Mouse (Mus musculus): ENCODE measurements around the gene Cbx1. TPM values are rescaled to one million over a fixed set of nuclear protein-coding genes. Genes with fewer than 3 reads are reported as not detected.

Cbx1 gene
- polyA plus RNA-seq, 1 experiment, result 52.3 TPM

DNA sequence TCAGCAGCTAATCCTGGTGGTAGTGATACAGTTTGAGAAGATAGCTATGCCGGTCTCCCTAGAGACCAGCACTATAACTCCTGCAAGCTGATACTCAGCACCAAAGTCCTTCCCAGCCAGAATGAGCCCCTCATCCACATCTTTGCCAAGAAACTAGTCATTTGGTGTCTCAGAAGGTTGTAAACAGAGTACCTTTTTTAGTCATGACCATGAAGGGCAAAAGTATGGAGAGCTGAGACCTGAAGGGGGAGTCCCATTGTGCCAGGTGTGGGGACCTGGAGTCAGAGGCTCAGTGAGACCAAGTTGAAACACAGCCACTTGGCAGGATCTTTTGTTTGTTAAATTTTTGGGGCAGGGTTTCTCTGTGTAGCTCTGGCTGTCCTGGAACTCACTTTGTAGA, 45.2 kb downstream of the Cbx1 start:
- H3K4me1 ChIP-seq (replicated peaks; ENCODE audit: control insufficient read depth, insufficient read depth, low read length), result peaks cover 1% of the 10 kb centered on the region; the same call in 1 of the 2 replicates
- H3K4me3 ChIP-seq (ENCODE audit: control insufficient read depth, insufficient read depth, low read length), result no peak overlapping the region
- no peak for DNase-seq
- H3K27me3 ChIP-seq (ENCODE audit: control insufficient read depth, insufficient read depth, low read length), result no peaks in the 10 kb centered on the region
- 95% methylated on average over 1 of the region's 1 CpGs for WGBS
- TF ChIP-seq POLR2A (IDR thresholded peaks at IDR 0.05; ENCODE audit: control insufficient read depth, extremely low read depth, insufficient read depth, low read length, poor library complexity) (no peak), CTCF (IDR thresholded peaks at IDR 0.05; ENCODE audit: borderline replicate concordance, control insufficient read depth, extremely low read depth, insufficient read depth, low read length, poor library complexity) (no peak)
- no peaks in the 10 kb centered on the region for H3K36me3 ChIP-seq (ENCODE audit: control insufficient read depth, insufficient read depth, low read length)
- no peak overlapping the region for H3K27ac ChIP-seq (ENCODE audit: control insufficient read depth, insufficient read depth, low read length)

DNA sequence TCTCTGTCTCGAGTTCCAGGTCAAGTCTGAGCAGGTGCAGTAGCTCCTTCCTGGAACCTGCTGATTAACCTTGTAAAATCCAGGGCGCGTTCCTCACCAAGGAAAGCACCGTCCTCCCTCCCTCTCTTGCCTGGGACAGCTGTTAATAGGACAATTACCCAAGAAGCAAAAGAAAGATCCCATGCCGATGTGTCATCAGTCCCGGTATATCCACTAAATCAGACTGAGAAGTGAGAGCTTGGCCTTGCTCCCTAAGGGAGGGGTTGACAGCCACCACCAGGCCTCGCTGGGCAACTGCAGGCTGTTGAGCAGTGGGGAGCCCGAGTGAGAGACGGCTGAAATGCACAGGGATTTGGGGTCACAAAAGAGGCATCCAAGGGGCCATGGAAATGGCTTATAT, 48.4 kb downstream of the Cbx1 start:
- Histone ChIP-seq H3K27me3 (ENCODE audit: control insufficient read depth, insufficient read depth, low read length) (no peaks in the 10 kb centered on the region), H3K4me3 (ENCODE audit: control insufficient read depth, insufficient read depth, low read length) (no peak overlapping the region), H3K36me3 (ENCODE audit: control insufficient read depth, insufficient read depth, low read length) (no peaks in the 10 kb centered on the region), H3K27ac (ENCODE audit: control insufficient read depth, insufficient read depth, low read length) (no peak overlapping the region), H3K4me1 (replicated peaks; ENCODE audit: control insufficient read depth, insufficient read depth, low read length) (no peaks in the 10 kb centered on the region)
- DNase-seq, result no peak
- TF ChIP-seq POLR2A (IDR thresholded peaks at IDR 0.05; ENCODE audit: control insufficient read depth, extremely low read depth, insufficient read depth, low read length, poor library complexity), result no peak
- no peak for TF ChIP-seq CTCF (IDR thresholded peaks at IDR 0.05; ENCODE audit: borderline replicate concordance, control insufficient read depth, extremely low read depth, insufficient read depth, low read length, poor library complexity)
- 61% methylated on average over 9 of the region's 9 CpGs for WGBS

DNA sequence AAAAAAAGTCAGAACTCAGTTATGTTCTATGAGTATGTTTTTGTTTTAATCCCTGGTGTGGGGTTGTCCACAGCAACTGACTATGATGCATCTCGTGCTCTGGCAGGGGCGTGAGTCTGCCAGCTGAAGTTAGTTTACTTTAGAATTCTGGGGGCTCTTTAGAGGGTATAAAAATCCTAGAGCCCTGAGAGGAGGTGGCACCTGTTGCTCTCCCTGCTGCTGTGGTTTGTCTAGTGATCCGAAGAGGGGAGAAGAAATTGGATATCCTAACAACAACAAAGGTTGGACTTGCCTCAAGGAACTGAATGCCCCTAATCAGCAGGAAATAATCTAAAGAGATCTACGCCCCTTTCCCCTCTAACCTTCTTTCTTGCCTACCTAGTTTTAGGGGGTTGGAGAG, 49.4 kb downstream of the Cbx1 start:
- TF ChIP-seq CTCF (IDR thresholded peaks at IDR 0.05; ENCODE audit: borderline replicate concordance, control insufficient read depth, extremely low read depth, insufficient read depth, low read length, poor library complexity), result no peak
- TF ChIP-seq POLR2A (IDR thresholded peaks at IDR 0.05; ENCODE audit: control insufficient read depth, extremely low read depth, insufficient read depth, low read length, poor library complexity), result no peak
- 82% methylated on average over 4 of the region's 4 CpGs for WGBS
- no peaks in the 10 kb centered on the region for H3K27me3 ChIP-seq (ENCODE audit: control insufficient read depth, insufficient read depth, low read length)
- H3K4me3 ChIP-seq (ENCODE audit: control insufficient read depth, insufficient read depth, low read length), result no peak overlapping the region
- no peak overlapping the region for H3K27ac ChIP-seq (ENCODE audit: control insufficient read depth, insufficient read depth, low read length)
- H3K4me1 ChIP-seq (replicated peaks; ENCODE audit: control insufficient read depth, insufficient read depth, low read length), result no peaks in the 10 kb centered on the region
- no peaks in the 10 kb centered on the region for H3K36me3 ChIP-seq (ENCODE audit: control insufficient read depth, insufficient read depth, low read length)
- no peak for DNase-seq

DNA sequence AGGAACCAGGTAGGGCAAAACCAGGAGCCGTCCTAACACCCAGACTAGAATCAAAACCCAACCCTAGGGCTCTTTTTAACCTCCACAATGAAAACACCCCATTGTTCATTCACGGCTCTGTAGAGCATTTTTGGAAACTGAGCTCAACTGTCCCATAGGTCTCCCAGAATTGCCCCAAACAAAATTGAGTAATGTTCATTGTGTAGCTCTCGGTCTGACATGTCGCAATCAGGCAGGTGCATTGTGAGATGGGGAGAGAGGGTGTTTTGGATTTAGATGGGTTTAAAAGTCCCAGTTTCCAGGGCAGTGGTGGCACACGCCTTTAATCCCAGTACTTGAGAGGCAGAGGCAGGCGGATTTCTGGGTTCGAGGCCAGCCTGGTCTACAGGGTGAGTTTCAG, 50.5 kb downstream of the Cbx1 start:
- WGBS, result 93% methylated on average over 7 of the region's 7 CpGs
- no peaks in the 10 kb centered on the region for H3K27me3 ChIP-seq (ENCODE audit: control insufficient read depth, insufficient read depth, low read length)
- DNase-seq, result no peak
- H3K27ac ChIP-seq (ENCODE audit: control insufficient read depth, insufficient read depth, low read length), result no peak overlapping the region
- no peaks in the 10 kb centered on the region for H3K4me1 ChIP-seq (replicated peaks; ENCODE audit: control insufficient read depth, insufficient read depth, low read length)
- no peaks in the 10 kb centered on the region for H3K36me3 ChIP-seq (ENCODE audit: control insufficient read depth, insufficient read depth, low read length)
- TF ChIP-seq POLR2A (IDR thresholded peaks at IDR 0.05; ENCODE audit: control insufficient read depth, extremely low read depth, insufficient read depth, low read length, poor library complexity) (no peak), CTCF (IDR thresholded peaks at IDR 0.05; ENCODE audit: borderline replicate concordance, control insufficient read depth, extremely low read depth, insufficient read depth, low read length, poor library complexity) (no peak)
- H3K4me3 ChIP-seq (ENCODE audit: control insufficient read depth, insufficient read depth, low read length), result no peak overlapping the region

DNA sequence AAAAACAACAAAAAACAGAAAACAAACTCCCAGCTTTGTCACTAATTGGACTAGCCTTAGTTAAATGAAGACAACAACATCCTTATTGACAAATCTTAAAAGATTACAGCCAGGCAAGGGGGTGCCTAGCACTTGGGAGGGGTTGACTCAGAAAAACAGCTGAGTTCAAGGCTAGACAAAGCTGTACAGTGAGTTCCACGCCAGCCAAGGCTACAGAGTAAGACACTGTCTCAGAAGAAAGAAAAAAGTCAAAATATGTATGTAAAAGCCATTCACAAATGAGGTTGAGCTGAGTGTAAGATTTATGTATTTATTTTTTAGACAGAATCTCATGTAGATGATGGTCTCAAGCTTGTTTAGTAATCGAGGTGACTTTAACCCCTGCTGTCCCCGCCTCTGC, 51.0 kb downstream of the Cbx1 start:
- TF ChIP-seq CTCF (IDR thresholded peaks at IDR 0.05; ENCODE audit: borderline replicate concordance, control insufficient read depth, extremely low read depth, insufficient read depth, low read length, poor library complexity) (no peak), POLR2A (IDR thresholded peaks at IDR 0.05; ENCODE audit: control insufficient read depth, extremely low read depth, insufficient read depth, low read length, poor library complexity) (no peak)
- WGBS, result 90% methylated on average over 3 of the region's 3 CpGs
- no peaks in the 10 kb centered on the region for H3K36me3 ChIP-seq (ENCODE audit: control insufficient read depth, insufficient read depth, low read length)
- no peaks in the 10 kb centered on the region for H3K27me3 ChIP-seq (ENCODE audit: control insufficient read depth, insufficient read depth, low read length)
- H3K27ac ChIP-seq (ENCODE audit: control insufficient read depth, insufficient read depth, low read length), result no peak overlapping the region
- H3K4me3 ChIP-seq (ENCODE audit: control insufficient read depth, insufficient read depth, low read length), result no peak overlapping the region
- no peak for DNase-seq
- no peaks in the 10 kb centered on the region for H3K4me1 ChIP-seq (replicated peaks; ENCODE audit: control insufficient read depth, insufficient read depth, low read length)

DNA sequence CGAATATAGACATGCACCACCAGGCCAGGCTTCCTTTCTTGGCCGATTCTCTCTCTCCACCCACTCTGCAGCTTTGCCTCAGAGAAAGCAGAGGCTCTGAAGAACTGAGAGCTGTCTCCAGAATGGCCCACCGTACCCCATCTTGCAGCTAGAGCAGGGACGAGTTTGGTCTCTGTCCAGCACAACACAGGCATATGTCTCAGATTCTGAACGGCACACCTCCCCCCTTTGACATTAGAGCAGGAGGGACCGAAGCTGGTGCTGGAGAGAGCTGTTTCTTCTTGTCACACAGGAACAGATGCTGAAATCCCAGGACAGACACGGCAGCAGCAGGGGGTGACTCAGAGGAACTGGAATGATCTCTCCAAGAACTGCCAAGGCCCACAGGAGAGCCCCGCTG, 51.4 kb downstream of the Cbx1 start:
- 84% methylated on average over 8 of the region's 8 CpGs for WGBS
- Histone ChIP-seq H3K4me1 (replicated peaks; ENCODE audit: control insufficient read depth, insufficient read depth, low read length) (no peaks in the 10 kb centered on the region), H3K27ac (ENCODE audit: control insufficient read depth, insufficient read depth, low read length) (no peak overlapping the region), H3K36me3 (ENCODE audit: control insufficient read depth, insufficient read depth, low read length) (no peaks in the 10 kb centered on the region), H3K4me3 (ENCODE audit: control insufficient read depth, insufficient read depth, low read length) (no peak overlapping the region), H3K27me3 (ENCODE audit: control insufficient read depth, insufficient read depth, low read length) (no peaks in the 10 kb centered on the region)
- DNase-seq, result no peak
- TF ChIP-seq POLR2A (IDR thresholded peaks at IDR 0.05; ENCODE audit: control insufficient read depth, extremely low read depth, insufficient read depth, low read length, poor library complexity), result no peak
- no peak for TF ChIP-seq CTCF (IDR thresholded peaks at IDR 0.05; ENCODE audit: borderline replicate concordance, control insufficient read depth, extremely low read depth, insufficient read depth, low read length, poor library complexity)

DNA sequence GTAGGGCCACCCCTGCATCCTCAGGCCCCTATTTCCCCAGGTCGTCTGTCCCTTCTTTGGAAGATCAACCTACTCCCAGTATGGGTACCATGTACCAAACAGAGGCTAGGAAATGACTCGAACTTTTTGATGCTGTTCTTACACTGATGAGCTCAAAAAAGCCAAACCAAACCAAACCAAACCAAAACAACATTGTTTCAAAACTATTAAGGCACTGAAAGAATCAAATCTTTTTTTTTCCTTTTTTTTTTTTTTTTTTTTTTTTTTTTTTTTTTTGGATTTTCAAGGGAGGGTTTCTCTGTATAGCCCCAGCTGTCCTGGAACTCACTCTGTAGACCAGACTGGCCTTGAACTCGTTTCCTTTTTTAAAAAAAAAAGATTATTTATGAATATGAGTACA, 54.7 kb downstream of the Cbx1 start:
- WGBS, result 68% methylated on average over 3 of the region's 3 CpGs
- DNase-seq, result no peak
- Histone ChIP-seq H3K27ac (ENCODE audit: control insufficient read depth, insufficient read depth, low read length) (no peak overlapping the region), H3K27me3 (ENCODE audit: control insufficient read depth, insufficient read depth, low read length) (peaks cover 2% of the 10 kb centered on the region; the same call in 1 of the 2 replicates), H3K4me1 (replicated peaks; ENCODE audit: control insufficient read depth, insufficient read depth, low read length) (no peaks in the 10 kb centered on the region), H3K36me3 (ENCODE audit: control insufficient read depth, insufficient read depth, low read length) (no peaks in the 10 kb centered on the region), H3K4me3 (ENCODE audit: control insufficient read depth, insufficient read depth, low read length) (no peak overlapping the region)
- TF ChIP-seq CTCF (IDR thresholded peaks at IDR 0.05; ENCODE audit: borderline replicate concordance, control insufficient read depth, extremely low read depth, insufficient read depth, low read length, poor library complexity) (no peak), POLR2A (IDR thresholded peaks at IDR 0.05; ENCODE audit: control insufficient read depth, extremely low read depth, insufficient read depth, low read length, poor library complexity) (no peak)

Data from thymus, adult 2 months (tissue).